Mouse (Mus musculus): ENCODE data around the gene D330045A20Rik. TPM values are rescaled to one million over a fixed set of nuclear protein-coding genes. Genes with fewer than 3 reads are reported as not detected.
"Not testable (repeated sequence)": the region's sequence is repeated elsewhere in the genome, so short reads cannot be mapped to it uniquely, and the experiment has no call there.

Gene D330045A20Rik
- 0.42 and 1.1 TPM in 2 replicates for polyA plus RNA-seq (2015; fragmentation: Nextera tagmentation; extraction: Ambion mirVana)

- Histone ChIP-seq H3K4me2 (peak within 1 kb of the TSS; percentile 58), H3K27me3 (peaks cover 23% of the 10 kb centered on the region), H3K4me1 (replicated peaks) (no peaks in the 10 kb centered on the region), H3K9ac (0 out of 2 replicates have a peak within 1 kb of the TSS, but pooled peaks have one; percentile 31), H3K27ac (replicated peaks) (no peak within 1 kb of the TSS), H3K4me3 (peak within 1 kb of the TSS; percentile 34), H3K9me3 (no peaks in the 10 kb centered on the region), H3K36me3 (no peaks in the 10 kb centered on the region)
- ATAC-seq (ENCODE audit: low read depth), result peak; percentile 74
- WGBS, result 27% methylated on average over 28 of the region's 28 CpGs
These were observed at the start of gene D330045A20Rik for GRCm38 (mm10) chrX:139480022-139480894. Gene D330045A20Rik (plus strand): TSS chrX:139480367.

GRCm38 (mm10) chrX:139432550-139432949 lies 47.6 kb upstream of the D330045A20Rik start:
- no peaks in the 10 kb centered on the region for H3K9me3 ChIP-seq
- peaks cover 4% of the 10 kb centered on the region for H3K27me3 ChIP-seq
- no peak overlapping the region for H3K4me3 ChIP-seq
- no peaks in the 10 kb centered on the region for H3K4me1 ChIP-seq (replicated peaks)
- 94% methylated on average over 2 of the region's 2 CpGs for WGBS
- H3K9ac ChIP-seq, result no peak overlapping the region
- H3K4me2 ChIP-seq, result no peak overlapping the region
- H3K27ac ChIP-seq (replicated peaks), result no peak overlapping the region
- no peaks in the 10 kb centered on the region for H3K36me3 ChIP-seq
- ATAC-seq (ENCODE audit: low read depth), result no peak

DNA sequence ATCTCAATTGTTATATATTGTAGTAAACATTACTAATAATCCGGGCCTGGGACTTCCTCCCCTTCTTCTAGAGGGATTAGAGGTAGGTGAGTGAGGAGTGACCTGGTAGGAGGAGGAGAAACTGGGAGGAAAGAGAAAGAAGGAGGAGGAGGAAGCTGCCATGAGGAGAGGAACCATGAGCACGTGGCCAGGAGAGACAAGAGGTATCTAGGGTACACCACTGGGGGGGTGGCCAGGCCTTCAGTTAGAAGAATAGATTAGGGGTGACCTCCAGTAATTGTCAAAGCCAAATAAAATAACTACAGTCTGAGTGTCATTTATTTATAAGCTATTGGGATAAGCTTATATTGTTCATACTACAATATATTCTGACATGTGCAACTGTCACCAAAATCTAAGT lies 45.0 kb upstream of the D330045A20Rik start:
- peaks cover 4% of the 10 kb centered on the region for H3K27me3 ChIP-seq
- 69% methylated on average over 2 of the region's 2 CpGs for WGBS

DNA sequence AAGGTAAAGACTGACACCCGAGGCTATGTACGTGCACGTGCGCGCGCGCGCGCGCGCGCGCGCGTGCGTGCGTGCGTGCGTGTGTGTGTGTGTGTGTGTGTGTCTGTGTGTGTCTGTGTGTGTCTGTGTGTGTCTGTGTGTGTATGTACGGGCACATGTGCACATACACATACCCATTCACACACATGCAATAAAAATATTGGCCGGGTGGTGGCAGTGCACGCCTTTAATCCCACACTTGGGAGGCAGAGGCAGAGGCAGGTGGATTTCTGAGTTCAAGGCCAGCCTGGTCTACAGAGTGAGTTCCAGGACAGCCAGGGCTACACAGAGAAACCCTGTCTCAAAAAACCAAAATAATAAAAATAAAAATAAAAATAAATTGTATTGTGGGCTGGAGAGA lies 39.1 kb upstream of the D330045A20Rik start:
- H3K9me3 ChIP-seq; ATAC-seq (ENCODE audit: low read depth); H3K27me3 ChIP-seq; H3K4me2 ChIP-seq; H3K4me3 ChIP-seq; H3K36me3 ChIP-seq; H3K27ac ChIP-seq (replicated peaks); H3K9ac ChIP-seq; H3K4me1 ChIP-seq (replicated peaks): not testable (repeated sequence)
- WGBS, result 95% methylated on average over 22 of the region's 22 CpGs

More for the DNA sequence above, 45.0 kb upstream of the D330045A20Rik start:
- no peak overlapping the region for H3K9ac ChIP-seq
- no peaks in the 10 kb centered on the region for H3K36me3 ChIP-seq
- H3K4me2 ChIP-seq, result no peak overlapping the region
- H3K4me1 ChIP-seq (replicated peaks), result no peaks in the 10 kb centered on the region
- H3K4me3 ChIP-seq, result no peak overlapping the region
- H3K9me3 ChIP-seq, result no peaks in the 10 kb centered on the region
- H3K27ac ChIP-seq (replicated peaks), result no peak overlapping the region
- no peak for ATAC-seq (ENCODE audit: low read depth)

GRCm38 (mm10) chrX:139456812-139457211 lies 23.4 kb upstream of the D330045A20Rik start:
- ATAC-seq (ENCODE audit: low read depth), result no peak
- Histone ChIP-seq H3K36me3 (no peaks in the 10 kb centered on the region), H3K4me1 (replicated peaks) (no peaks in the 10 kb centered on the region), H3K4me2 (no peak overlapping the region), H3K4me3 (no peak overlapping the region), H3K27ac (replicated peaks) (no peak overlapping the region), H3K9me3 (no peaks in the 10 kb centered on the region), H3K9ac (no peak overlapping the region), H3K27me3 (no peaks in the 10 kb centered on the region)
- 26% methylated on average over 2 of the region's 2 CpGs for WGBS

GRCm38 (mm10) chrX:139482083-139482482 lies 1.9 kb downstream of the D330045A20Rik start:
- Histone ChIP-seq H3K4me2 (no peak overlapping the region), H3K4me3 (no peak overlapping the region), H3K27me3 (peaks cover 23% of the 10 kb centered on the region), H3K9me3 (no peaks in the 10 kb centered on the region), H3K4me1 (replicated peaks) (no peaks in the 10 kb centered on the region), H3K27ac (replicated peaks) (no peak overlapping the region), H3K36me3 (no peaks in the 10 kb centered on the region), H3K9ac (no peak overlapping the region)
- no peak for ATAC-seq (ENCODE audit: low read depth)
- WGBS, result 75% methylated on average over 7 of the region's 7 CpGs

GRCm38 (mm10) chrX:139484974-139485373 lies 4.8 kb downstream of the D330045A20Rik start:
- Histone ChIP-seq H3K4me1 (replicated peaks) (no peaks in the 10 kb centered on the region), H3K27ac (replicated peaks) (no peak overlapping the region), H3K9ac (no peak overlapping the region), H3K36me3 (no peaks in the 10 kb centered on the region), H3K4me2 (no peak overlapping the region), H3K9me3 (no peaks in the 10 kb centered on the region), H3K27me3 (peaks cover 18% of the 10 kb centered on the region), H3K4me3 (no peak overlapping the region)
- no peak for ATAC-seq (ENCODE audit: low read depth)
- 83% methylated on average over 1 of the region's 1 CpGs for WGBS

DNA sequence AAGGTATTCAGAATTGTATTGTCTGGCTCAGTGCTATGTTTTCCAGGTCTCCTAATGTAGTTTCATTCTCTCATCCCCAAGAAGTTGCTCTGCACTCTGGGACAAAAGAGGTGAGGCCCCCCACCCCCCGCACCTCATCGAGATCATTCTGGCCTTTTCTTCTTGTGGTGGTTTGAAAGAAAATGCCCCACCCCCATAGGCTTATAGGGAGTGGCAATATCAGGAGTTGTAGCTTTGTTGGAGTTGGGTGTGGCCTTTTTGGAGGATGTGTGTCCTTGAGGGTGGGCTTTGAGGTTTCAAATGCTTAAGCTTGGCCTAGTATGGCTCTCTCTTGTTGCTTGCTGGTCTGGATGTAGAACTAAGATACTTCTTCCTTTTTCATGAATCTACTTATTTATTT lies 36.0 kb downstream of the D330045A20Rik start:
- ATAC-seq (ENCODE audit: low read depth), result no peak
- Histone ChIP-seq H3K36me3 (no peaks in the 10 kb centered on the region), H3K27me3 (0 out of 2 replicates have a peak, but pooled peaks cover 6% of the 10 kb centered on the region), H3K9ac (no peak overlapping the region), H3K4me1 (replicated peaks) (no peaks in the 10 kb centered on the region), H3K4me2 (no peak overlapping the region), H3K4me3 (no peak overlapping the region), H3K27ac (replicated peaks) (no peak overlapping the region), H3K9me3 (no peaks in the 10 kb centered on the region)
- WGBS, result 86% methylated on average over 2 of the region's 2 CpGs

- no peaks in the 10 kb centered on the region for H3K4me1 ChIP-seq (replicated peaks)
- H3K4me2 ChIP-seq, result no peak overlapping the region
- H3K9ac ChIP-seq, result no peak overlapping the region
- H3K36me3 ChIP-seq, result no peaks in the 10 kb centered on the region
- no peak overlapping the region for H3K27ac ChIP-seq (replicated peaks)
- 0 out of 2 replicates have a peak, but pooled peaks cover under 1% of the 10 kb centered on the region for H3K27me3 ChIP-seq
- H3K4me3 ChIP-seq, result no peak overlapping the region
- no peaks in the 10 kb centered on the region for H3K9me3 ChIP-seq
- WGBS, result 85% methylated on average over 2 of the region's 2 CpGs
- no peak for ATAC-seq (ENCODE audit: low read depth)
These were observed 39.1 kb downstream of the D330045A20Rik start for GRCm38 (mm10) chrX:139519251-139519650.

- WGBS, result 80% methylated on average over 5 of the region's 5 CpGs
- no peaks in the 10 kb centered on the region; the same call in 1 of the 2 replicates for H3K9me3 ChIP-seq
- no peak overlapping the region for H3K27ac ChIP-seq (replicated peaks)
- no peaks in the 10 kb centered on the region for H3K36me3 ChIP-seq
- no peak overlapping the region for H3K4me3 ChIP-seq
- ATAC-seq (ENCODE audit: low read depth), result no peak
- H3K27me3 ChIP-seq, result no peaks in the 10 kb centered on the region
- no peak overlapping the region for H3K4me2 ChIP-seq
- no peak overlapping the region for H3K9ac ChIP-seq
- H3K4me1 ChIP-seq (replicated peaks), result no peaks in the 10 kb centered on the region
These were observed 44.3 kb downstream of the D330045A20Rik start for GRCm38 (mm10) chrX:139524303-139525091.

DNA sequence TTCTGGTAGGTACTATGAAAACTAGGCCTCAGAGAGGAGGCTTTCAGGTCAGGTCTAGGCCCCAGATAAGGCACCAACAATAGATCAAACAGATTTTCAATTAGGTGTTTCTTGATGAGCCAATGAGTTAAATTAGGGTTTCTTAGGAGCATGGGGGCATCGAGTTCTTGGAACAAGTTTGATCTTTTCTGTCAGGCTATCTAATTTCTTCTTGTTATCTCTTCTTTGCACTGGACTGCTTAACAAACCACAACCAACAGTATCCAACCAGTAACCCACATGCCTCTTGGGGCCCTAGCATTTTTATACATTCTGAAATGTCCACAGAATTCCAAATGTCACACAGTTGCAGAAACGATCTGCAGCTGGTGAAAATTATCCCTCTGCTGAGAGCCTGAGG lies 45.6 kb downstream of the D330045A20Rik start:
- no peaks in the 10 kb centered on the region for H3K4me1 ChIP-seq (replicated peaks)
- H3K27ac ChIP-seq (replicated peaks), result no peak overlapping the region
- no peak overlapping the region for H3K4me2 ChIP-seq
- no peak overlapping the region for H3K4me3 ChIP-seq
- H3K27me3 ChIP-seq, result no peaks in the 10 kb centered on the region
- 84% methylated on average over 2 of the region's 2 CpGs for WGBS
- no peak overlapping the region for H3K9ac ChIP-seq
- no peak for ATAC-seq (ENCODE audit: low read depth)
- H3K9me3 ChIP-seq, result no peaks in the 10 kb centered on the region; the same call in 1 of the 2 replicates
- H3K36me3 ChIP-seq, result no peaks in the 10 kb centered on the region

DNA sequence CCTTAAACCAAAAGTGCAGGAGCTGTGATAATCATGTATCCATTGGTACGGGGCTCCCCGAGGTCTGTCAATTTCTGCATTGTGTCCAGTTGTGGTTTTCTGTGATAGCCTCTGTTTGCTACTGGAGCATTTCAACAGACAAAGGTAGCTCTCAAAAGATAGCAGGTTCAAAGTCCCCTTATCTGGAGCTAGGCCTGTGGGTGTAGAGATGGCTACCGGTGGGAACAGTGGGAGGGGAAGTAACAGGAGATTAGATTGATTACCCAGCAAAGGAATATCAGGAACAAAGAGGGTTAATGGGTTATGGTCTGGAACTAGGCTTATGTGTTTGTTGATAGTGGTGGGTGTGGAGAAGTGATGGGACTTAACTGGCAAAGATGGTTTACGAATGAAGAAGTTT lies 46.8 kb downstream of the D330045A20Rik start:
- no peaks in the 10 kb centered on the region for H3K4me1 ChIP-seq (replicated peaks)
- WGBS, result 91% methylated on average over 4 of the region's 4 CpGs

More for the DNA sequence above, 46.8 kb downstream of the D330045A20Rik start:
- ATAC-seq (ENCODE audit: low read depth), result no peak
- H3K36me3 ChIP-seq, result no peaks in the 10 kb centered on the region
- no peaks in the 10 kb centered on the region for H3K27me3 ChIP-seq
- H3K4me2 ChIP-seq, result no peak overlapping the region
- H3K9me3 ChIP-seq, result no peaks in the 10 kb centered on the region; the same call in 1 of the 2 replicates
- H3K4me3 ChIP-seq, result no peak overlapping the region
- no peak overlapping the region for H3K9ac ChIP-seq
- no peak overlapping the region for H3K27ac ChIP-seq (replicated peaks)

Data from neural tube, embryonic 13.5 days (tissue).